Mouse (Mus musculus): Measurements from ENCODE around the gene Lsm7. TPM values are rescaled to one million over a fixed set of nuclear protein-coding genes. Genes with fewer than 3 reads are reported as not detected.

The Lsm7 gene
- polyA plus RNA-seq (2015; fragmentation: Nextera tagmentation; extraction: Ambion mirVana) = 171 and 175 TPM in 2 replicates

GRCm38 (mm10) chr10:80854913-80855748, at the start of gene Lsm7, which contains the start of gene Sppl2b:
Lsm7 (minus strand) TSS chr10:80855209.
Sppl2b (plus strand) TSS chr10:80855275.

GRCm38 (mm10) chr10:80900318-80901247, 45.6 kb upstream of the Lsm7 start, which contains the start of gene Timm13:
Timm13 (minus strand) TSS chr10:80900969.

GRCm38 (mm10) chr10:80871581-80871980, 16.6 kb upstream of the Lsm7 start, which contains the start of gene Tmprss9:
Tmprss9 (plus strand) TSS chr10:80871848.

GRCm38 (mm10) chr10:80843931-80844547, 11.0 kb downstream of the Lsm7 start, which contains the start of gene Lingo3:
Lingo3 (minus strand) TSS chr10:80844039.

GRCm38 (mm10) chr10:80826151-80827062, 28.6 kb downstream of the Lsm7 start, which contains the start of gene Oaz1:
Oaz1 (plus strand) TSS chr10:80826656.

GRCm38 (mm10) chr10:80813366-80813765, 41.6 kb downstream of the Lsm7 start, which contains the start of gene Jsrp1:
Jsrp1 (minus strand) TSS chr10:80813498.

GRCm38 (mm10) chr10:80804916-80805315, 50.1 kb downstream of the Lsm7 start, which contains the start of gene Amh:
Amh (plus strand) TSS chr10:80805243.

MicroRNA genes within 50 kb of the gene (microRNA counts, 519-probe panel; counts per million panel counts)
- 296 counts per million, percentile 58 among the panel's probes with 10 or more counts for microRNA mmu-miR-1982

Small RNA genes lying within 50 kb of the gene (microRNA-seq; reads per million reads assigned to microRNA genes)
- 3.0 to 5.4 reads per million in 2 experiments for gene Mir1982

Other genes with a start within 250 kb of the Lsm7 start
- gene Gm49322, start 249.2 kb downstream of the Lsm7 start, polyA plus RNA-seq (2015; fragmentation: Nextera tagmentation; extraction: Ambion mirVana) = 0.87 and 1.2 TPM in 2 replicates
- 93.0 and 102 TPM in 2 replicates for gene Csnk1g2, start 232.4 kb downstream of the Lsm7 start, polyA plus RNA-seq (2015; fragmentation: Nextera tagmentation; extraction: Ambion mirVana)
- gene Btbd2, start 198.1 kb downstream of the Lsm7 start, polyA plus RNA-seq (2015; fragmentation: Nextera tagmentation; extraction: Ambion mirVana) = 31.9 and 36.3 TPM in 2 replicates
- 132 and 139 TPM in 2 replicates for gene Mknk2, start 177.1 kb downstream of the Lsm7 start, polyA plus RNA-seq (2015; fragmentation: Nextera tagmentation; extraction: Ambion mirVana)
- gene Mob3a, start 153.2 kb downstream of the Lsm7 start, polyA plus RNA-seq (2015; fragmentation: Nextera tagmentation; extraction: Ambion mirVana) = 19.4 and 20.4 TPM in 2 replicates
- 7.5 and 10.2 TPM in 2 replicates for gene Izumo4, start 153.0 kb downstream of the Lsm7 start, polyA plus RNA-seq (2015; fragmentation: Nextera tagmentation; extraction: Ambion mirVana)
- 31.6 and 35.9 TPM in 2 replicates for gene Ap3d1, start 112.9 kb downstream of the Lsm7 start, polyA plus RNA-seq (2015; fragmentation: Nextera tagmentation; extraction: Ambion mirVana)
- gene Dot1l, start 100.0 kb downstream of the Lsm7 start, polyA plus RNA-seq (2015; fragmentation: Nextera tagmentation; extraction: Ambion mirVana) = 8.6 and 10.6 TPM in 2 replicates
- gene Sf3a2, start 57.0 kb downstream of the Lsm7 start, polyA plus RNA-seq (2015; fragmentation: Nextera tagmentation; extraction: Ambion mirVana) = 28.5 and 34.2 TPM in 2 replicates
- 44.2 and 55.6 TPM in 2 replicates for gene Plekhj1, start 56.6 kb downstream of the Lsm7 start, polyA plus RNA-seq (2015; fragmentation: Nextera tagmentation; extraction: Ambion mirVana)
- not detected in 2 replicates for gene Amh, start 50.0 kb downstream of the Lsm7 start, polyA plus RNA-seq (2015; fragmentation: Nextera tagmentation; extraction: Ambion mirVana)
- 278 and 284 TPM in 2 replicates for gene Jsrp1, start 41.7 kb downstream of the Lsm7 start, polyA plus RNA-seq (2015; fragmentation: Nextera tagmentation; extraction: Ambion mirVana)
- gene Oaz1, start 28.6 kb downstream of the Lsm7 start, polyA plus RNA-seq (2015; fragmentation: Nextera tagmentation; extraction: Ambion mirVana) = 1,304 and 1,343 TPM in 2 replicates
- gene Lingo3, start 11.2 kb downstream of the Lsm7 start, polyA plus RNA-seq (2015; fragmentation: Nextera tagmentation; extraction: Ambion mirVana) = 8.9 and 10.0 TPM in 2 replicates
- gene Sppl2b, start 66 bp upstream of the Lsm7 start, polyA plus RNA-seq (2015; fragmentation: Nextera tagmentation; extraction: Ambion mirVana) = 20.0 and 20.7 TPM in 2 replicates
- not detected in 2 replicates for gene Tmprss9, start 16.6 kb upstream of the Lsm7 start, polyA plus RNA-seq (2015; fragmentation: Nextera tagmentation; extraction: Ambion mirVana)
- gene Timm13, start 45.8 kb upstream of the Lsm7 start, polyA plus RNA-seq (2015; fragmentation: Nextera tagmentation; extraction: Ambion mirVana) = 239 and 241 TPM in 2 replicates
- gene Lmnb2, start 63.0 kb upstream of the Lsm7 start, polyA plus RNA-seq (2015; fragmentation: Nextera tagmentation; extraction: Ambion mirVana) = 23.4 and 25.6 TPM in 2 replicates
- 24.5 and 29.0 TPM in 2 replicates for gene Gadd45b, start 74.9 kb upstream of the Lsm7 start, polyA plus RNA-seq (2015; fragmentation: Nextera tagmentation; extraction: Ambion mirVana)
- gene Gng7, start 159.7 kb upstream of the Lsm7 start, polyA plus RNA-seq (2015; fragmentation: Nextera tagmentation; extraction: Ambion mirVana) = 1.6 TPM in 2 replicates
- 0.06 TPM in 1 of 2 replicates, not detected in the other for gene Diras1, start 170.5 kb upstream of the Lsm7 start, polyA plus RNA-seq (2015; fragmentation: Nextera tagmentation; extraction: Ambion mirVana)
- 7.3 and 9.2 TPM in 2 replicates for gene Slc39a3, start 182.2 kb upstream of the Lsm7 start, polyA plus RNA-seq (2015; fragmentation: Nextera tagmentation; extraction: Ambion mirVana)
- 117 and 131 TPM in 2 replicates for gene Sgta, start 205.0 kb upstream of the Lsm7 start, polyA plus RNA-seq (2015; fragmentation: Nextera tagmentation; extraction: Ambion mirVana)
- 34.9 and 40.3 TPM in 2 replicates for gene Thop1, start 214.8 kb upstream of the Lsm7 start, polyA plus RNA-seq (2015; fragmentation: Nextera tagmentation; extraction: Ambion mirVana)
- gene Creb3l3, start 243.7 kb upstream of the Lsm7 start, polyA plus RNA-seq (2015; fragmentation: Nextera tagmentation; extraction: Ambion mirVana) = 0.54 and 1.2 TPM in 2 replicates